Mouse (Mus musculus) heart, embryonic 14.5 days (tissue): ENCODE results near the gene Phf19. TPM values are rescaled to one million over a fixed set of nuclear protein-coding genes. Genes with fewer than 3 reads are reported as not detected.

Source experiments
- ATAC-seq: fragments of 200-750 bp; cut with Nextera tagmentation; 2 replicates; pipeline ENCODE4 v1.8.0; 2017; ENCODE audit warnings: low read depth, moderate TSS enrichment; ENCODE audit not compliant: insufficient number of reproducible peaks, insufficient read depth, low FRiP score
- H3K27ac ChIP-seq, 2 experiments: fragments of 200-500 bp in 1 of 2; fragments of 300-500 bp in 1 of 2; sonication (generic) in 1 of 2; replicated peaks in 1 of 2; 2 replicates each; pipeline ENCODE4 v1.5.1; 2012 to 2014; ENCODE audit warnings: low read depth in 2 of 2, low read length in 2 of 2, control low read depth in 1 of 2, mild to moderate bottlenecking in 1 of 2, mixed read lengths in 1 of 2; ENCODE audit not compliant: control insufficient read depth in 1 of 2, insufficient read depth in 1 of 2
- H3K27me3 ChIP-seq: fragments of 300-500 bp; sonication (generic); 2 replicates; pipeline ENCODE4 v1.6.1; 2014; ENCODE audit warnings: mild to moderate bottlenecking, low read length, control low read depth; ENCODE audit not compliant: control insufficient read depth, insufficient read depth
- H3K36me3 ChIP-seq: fragments of 300-500 bp; sonication (generic); 2 replicates; pipeline ENCODE4 v1.6.1; 2014; ENCODE audit warnings: mild to moderate bottlenecking, control low read depth, low read length, mixed read lengths; ENCODE audit not compliant: control insufficient read depth, insufficient read depth
- H3K4me1 ChIP-seq, 2 experiments: fragments of 200-500 bp in 1 of 2; fragments of 300-500 bp in 1 of 2; sonication (generic) in 1 of 2; 2 replicates each; pipeline ENCODE4 v1.6.1; 2012 to 2014; ENCODE audit warnings: low read length in 2 of 2, control low read depth in 1 of 2, mixed read lengths in 1 of 2; ENCODE audit not compliant: control insufficient read depth in 2 of 2, insufficient read depth in 2 of 2
- H3K4me2 ChIP-seq: fragments of 300-500 bp; sonication (generic); 2 replicates; pipeline ENCODE4 v1.6.1; 2014; ENCODE audit warnings: mild to moderate bottlenecking, low read length
- H3K4me3 ChIP-seq, 2 experiments: fragments of 200-500 bp in 1 of 2; fragments of 300-500 bp in 1 of 2; sonication (generic) in 1 of 2; 2 replicates each; pipeline ENCODE4 v1.5.1; 2012 to 2014; ENCODE audit warnings: low read length in 2 of 2, mild to moderate bottlenecking in 2 of 2, control low read depth in 1 of 2, low read depth in 1 of 2, moderate library complexity in 1 of 2; ENCODE audit not compliant: control insufficient read depth in 1 of 2, insufficient read depth in 1 of 2
- H3K9ac ChIP-seq: fragments of 300-500 bp; sonication (generic); 2 replicates; pipeline ENCODE4 v1.6.1; 2014; ENCODE audit warnings: mild to moderate bottlenecking, low read length
- H3K9me3 ChIP-seq: fragments of 300-500 bp; sonication (generic); 2 replicates; pipeline ENCODE4 v1.6.1; 2016; ENCODE audit warnings: low read length, control low read depth; ENCODE audit not compliant: control insufficient read depth
- WGBS: fragments of 180-500 bp; shearing (Covaris S2); extraction: QIAGEN DNeasy Blood & Tissue Kit; methylation state at CpG from one replicate; pipeline ENCODE4 v1.1.7; 2014; 5-methylcytosine and 5-hydroxymethylcytosine counted together
- polyA plus RNA-seq: library from polyadenylated mRNA; unstranded; fragments of >200 nt; fragmentation: Nextera tagmentation; extraction: Ambion mirVana; gene quantifications from 2 replicates; pipeline ENCODE4 v1.2.1, GENCODE M21; 2014

Gene Phf19
- polyA plus RNA-seq, 1 experiment from 2014 or later: 3.1 TPM

GRCm38 (mm10) chr2:34874816-34875345, 38.9 kb downstream of the Phf19 start, which contains the start of gene Psmd5:
Gene Psmd5 (minus strand): TSS chr2:34874968.
- Histone ChIP-seq H3K9me3 (no peaks in the 10 kb centered on the region), H3K36me3 (no peaks in the 10 kb centered on the region), H3K4me1 (peaks cover 3 to 7% of the 10 kb centered on the region in 2 experiments), H3K4me2 (peak within 1 kb of the TSS; percentile 65), H3K4me3 (peak within 1 kb of the TSS; percentile 29 to 35), H3K9ac (peak within 1 kb of the TSS; percentile 65), H3K27me3 (peaks cover 5% of the 10 kb centered on the region; the same call in 1 of the 2 replicates), H3K27ac (no peak within 1 kb of the TSS)
- no peak for ATAC-seq
- WGBS: 7% methylated on average over 8 of the region's 8 CpGs

GRCm38 (mm10) chr2:34874271-34874670, 39.6 kb downstream of the Phf19 start, which contains the start of gene Cutal:
Gene Cutal (plus strand): TSS chr2:34874396.
- no peaks in the 10 kb centered on the region for H3K36me3 ChIP-seq
- no peak for ATAC-seq
- peaks cover 5 to 13% of the 10 kb centered on the region in 2 experiments for H3K4me1 ChIP-seq
- no peaks in the 10 kb centered on the region for H3K9me3 ChIP-seq
- H3K27me3 ChIP-seq: 0 out of 2 replicates have a peak, but pooled peaks cover 3% of the 10 kb centered on the region
- peak within 1 kb of the TSS; percentile 29 to 35 for H3K4me3 ChIP-seq
- 3% methylated on average over 14 of the region's 14 CpGs for WGBS
- H3K9ac ChIP-seq: peak within 1 kb of the TSS; percentile 65
- H3K4me2 ChIP-seq: peak within 1 kb of the TSS; percentile 65
- H3K27ac ChIP-seq: no peak within 1 kb of the TSS

GRCm38 (mm10) chr2:34870520-34871474, 43.0 kb downstream of the Phf19 start:
- under 1% methylated on average over 66 of the region's 67 CpGs for WGBS
- Histone ChIP-seq H3K4me2 (peak overlapping the region; percentile 76), H3K4me3 (peak overlapping the region; percentile 83 to 95), H3K27ac (peak overlapping the region; percentile 93 to 99), H3K36me3 (peaks cover 3% of the 10 kb centered on the region), H3K9ac (peak overlapping the region; percentile 93), H3K4me1 (peaks cover 5 to 17% of the 10 kb centered on the region in 2 experiments), H3K27me3 (no peaks in the 10 kb centered on the region), H3K9me3 (no peaks in the 10 kb centered on the region)
- ATAC-seq: peak; percentile 96

GRCm38 (mm10) chr2:34869680-34870079, 44.1 kb downstream of the Phf19 start:
- Histone ChIP-seq H3K36me3 (peaks cover 14% of the 10 kb centered on the region), H3K9ac (peak overlapping the region; percentile 93), H3K4me3 (peak overlapping the region in 1 of 2 experiments; percentile 83; a peak in 2 of 4 replicates), H3K27ac (no peak overlapping the region), H3K4me1 (peaks cover 5 to 17% of the 10 kb centered on the region in 2 experiments), H3K4me2 (peak overlapping the region; percentile 71), H3K27me3 (no peaks in the 10 kb centered on the region), H3K9me3 (no peaks in the 10 kb centered on the region)
- no peak for ATAC-seq
- WGBS: 32% methylated on average over 5 of the region's 5 CpGs

GRCm38 (mm10) chr2:34857728-34858127, 56.1 kb downstream of the Phf19 start:
- Histone ChIP-seq H3K9ac (no peak overlapping the region), H3K27ac (no peak overlapping the region), H3K27me3 (no peaks in the 10 kb centered on the region), H3K4me2 (no peak overlapping the region), H3K36me3 (peaks cover 91% of the 10 kb centered on the region), H3K9me3 (no peaks in the 10 kb centered on the region), H3K4me1 (no peaks in the 10 kb centered on the region), H3K4me3 (no peak overlapping the region)
- WGBS: 78% methylated on average over 8 of the region's 8 CpGs
- ATAC-seq: no peak

- WGBS: 87% methylated on average over 4 of the region's 4 CpGs
- Histone ChIP-seq H3K9ac (no peak overlapping the region), H3K4me1 (no peaks in the 10 kb centered on the region), H3K27me3 (no peaks in the 10 kb centered on the region), H3K9me3 (no peaks in the 10 kb centered on the region), H3K27ac (no peak overlapping the region), H3K4me3 (no peak overlapping the region), H3K36me3 (peaks cover 99% of the 10 kb centered on the region), H3K4me2 (no peak overlapping the region)
- no peak for ATAC-seq
Measured at GRCm38 (mm10) chr2:34855265-34855664, 58.6 kb downstream of the Phf19 start.

GRCm38 (mm10) chr2:34847702-34848101, 66.1 kb downstream of the Phf19 start:
- Histone ChIP-seq H3K27me3 (no peaks in the 10 kb centered on the region), H3K4me1 (no peaks in the 10 kb centered on the region), H3K4me2 (no peak overlapping the region), H3K27ac (no peak overlapping the region), H3K9me3 (no peaks in the 10 kb centered on the region), H3K9ac (no peak overlapping the region), H3K36me3 (peaks cover 27% of the 10 kb centered on the region), H3K4me3 (no peak overlapping the region)
- WGBS: 89% methylated on average over 1 of the region's 1 CpGs
- ATAC-seq: no peak
